In the genomic region with DNA sequence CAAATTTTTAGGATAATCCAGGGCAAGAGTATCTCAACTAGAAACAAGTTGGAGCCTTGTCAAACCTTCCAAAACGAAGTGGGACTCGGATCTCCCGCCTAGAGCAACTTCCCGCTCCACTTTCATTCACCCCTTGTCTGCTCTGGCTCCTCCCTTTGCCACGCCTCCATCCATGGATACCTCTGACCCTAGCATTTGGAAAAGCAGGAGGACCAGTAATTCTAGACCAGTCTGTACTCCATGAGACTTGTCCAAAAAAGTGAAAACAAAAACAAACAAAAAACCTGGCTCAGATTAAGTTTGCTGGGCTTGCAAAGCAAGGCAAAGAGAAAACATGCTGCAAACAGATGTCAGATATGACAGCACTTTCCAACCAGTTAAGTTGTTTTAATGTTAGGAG, we compare ENCODE assay signal across 7 mouse cellular contexts. TPM values are rescaled to one million over a fixed set of nuclear protein-coding genes. Genes with fewer than 3 reads are reported as not detected.
A peak's percentile ranks its signal among the peaks of the same experiment; 100 is the strongest.
DNase-seq lines count a peak whose midpoint lies in the region; ATAC-seq and TF ChIP-seq lines count a peak whose summit lies in the region.

No protein-coding gene starts in this region.

- H3K4me1 ChIP-seq in lung, adult 2 months (ENCODE audit: control insufficient read depth, insufficient read depth, low read length): peaks cover 16% of the 10 kb centered on the region

- no peak for TF ChIP-seq CTCF in lung, adult 2 months (IDR thresholded peaks at IDR 0.05; ENCODE audit: insufficient read depth, low read length)

- 19% methylated on average over 5 of the region's 5 CpGs for WGBS in lung, adult 2 months

- peak; percentile 22 to 41 for DNase-seq in lung, adult 18-20 months
- DNase-seq in lung, adult 2 months: no peak
- peak; percentile 60 for DNase-seq in embryo, embryonic 10 days (ENCODE audit: low spot score)
- DNase-seq in kidney, postnatal 10 days: peak; percentile 33
- peak; percentile 30 for DNase-seq in lung, postnatal 36 days
- DNase-seq in thymus, postnatal 0 days (ENCODE audit: low spot score): no peak

- ATAC-seq in CD4-positive, CD25-positive, alpha-beta regulatory T cell, adult 4 months: no peak

- TF ChIP-seq POLR2A in lung, adult 2 months (IDR thresholded peaks at IDR 0.05; ENCODE audit: borderline replicate concordance, extremely low read depth, low read depth, low read length): no peak

- H3K4me3 ChIP-seq in lung, adult 2 months (replicated peaks; ENCODE audit: extremely low read depth, low read depth, low read length): no peak overlapping the region

RNA-seq across cellular contexts. Expression of a gene that starts 1.6 kb away (rescaled TPM):
- 22.9 and 33.4 TPM in 2 replicates for polyA plus RNA-seq in lung, adult 2 months (2012; rRNA removed)
- 11.4 and 12.5 TPM in 2 replicates for polyA plus RNA-seq in thymus, postnatal 0 days (2015; fragmentation: Nextera tagmentation; extraction: Ambion mirVana)
- polyA plus RNA-seq in CD4-positive, CD25-positive, alpha-beta regulatory T cell, adult 4 months (2017; shearing (Covaris generic)): 10 to 100 TPM; 30.3 to 44.4 TPM

Comparison
In these comparisons a context has a peak if more than half of its experiments do, and no peak if none do; other contexts are left out.
1. DNase-seq: peak in lung, adult 18-20 months (2 of 2), embryo, embryonic 10 days (single experiment), kidney, postnatal 10 days (single experiment) and lung, postnatal 36 days (single experiment); none in lung, adult 2 months (single experiment) and thymus, postnatal 0 days (single experiment).